Mouse (Mus musculus): ENCODE results near the gene Atp2b1. TPM values are rescaled to one million over a fixed set of nuclear protein-coding genes. Genes with fewer than 3 reads are reported as not detected.

Atp2b1 gene
- total RNA-seq, 1 experiment, result 66.8 TPM

DNA sequence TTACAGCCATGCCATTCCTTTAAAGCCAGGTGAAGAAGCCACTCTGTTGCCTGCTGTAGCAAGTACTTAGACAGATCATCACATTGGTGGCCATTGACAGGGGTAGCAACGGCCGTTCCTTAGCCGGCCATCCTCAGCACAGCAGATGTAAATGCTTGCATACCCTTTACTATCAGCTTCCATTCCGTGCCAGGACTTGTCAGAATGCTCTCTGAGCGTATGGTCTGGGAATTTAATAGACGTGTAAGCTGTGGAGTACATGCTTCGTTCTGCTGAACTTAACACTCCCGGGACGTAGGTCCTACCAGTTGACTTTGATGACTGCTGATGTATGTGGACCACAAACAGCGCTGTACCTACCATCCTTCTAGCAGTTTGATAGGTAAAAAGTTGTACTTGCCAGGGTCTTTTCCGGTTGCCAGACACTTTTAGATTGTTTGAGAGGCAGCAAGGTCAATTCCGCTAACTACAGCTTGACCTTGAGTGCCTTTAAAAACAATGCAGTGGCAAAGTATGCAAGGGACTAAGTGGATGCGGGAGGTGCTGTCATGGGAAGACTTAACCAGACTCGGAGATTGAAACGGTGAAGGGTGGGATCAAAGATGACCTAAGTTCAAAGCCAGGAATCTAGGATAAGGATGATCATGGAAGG is 53.2 kb downstream of the Atp2b1 start:
- H3K4me3 ChIP-seq (ENCODE audit: insufficient read depth in 1 of 2, low read depth in 1 of 2, low read length in 2 of 2, poor library complexity in 1 of 2, severe bottlenecking in 1 of 2), result no peak overlapping the region
- peaks cover 1 to 2% of the 10 kb centered on the region in 2 experiments; a peak in 1 of 4 replicates for H3K4me1 ChIP-seq (ENCODE audit: control insufficient read depth in 2 of 2, insufficient read depth in 2 of 2, low read length in 2 of 2, poor library complexity in 1 of 2)
- no peaks in the 10 kb centered on the region for H3K36me3 ChIP-seq (ENCODE audit: control insufficient read depth, insufficient read depth, low read length, poor library complexity, severe bottlenecking)
- in situ Hi-C loops (cut with MboI; ENCODE audit: low sequenced_read_pairs in 2 of 2, unreplicated experiment in 2 of 2), result no loop called here
- H3K27ac ChIP-seq (ENCODE audit: insufficient read depth, low read depth, low read length, poor library complexity, severe bottlenecking), result no peak overlapping the region
- DNase-seq (ENCODE audit: low read depth, low spot score), result no peak
- TF ChIP-seq CHD2 (IDR thresholded peaks at IDR 0.05; ENCODE audit: low read depth, low read length), result no peak
- TF ChIP-seq MAFK (IDR thresholded peaks at IDR 0.05; ENCODE audit: insufficient read depth, low read depth, low read length), result no peak
- no peak for TF ChIP-seq ZNF384 (IDR thresholded peaks at IDR 0.05; ENCODE audit: low read depth, low read length)
- no peak for TF ChIP-seq HCFC1 (IDR thresholded peaks at IDR 0.05; ENCODE audit: borderline replicate concordance, insufficient read depth, low read length)
- TF ChIP-seq ZC3H11A (IDR thresholded peaks at IDR 0.05; ENCODE audit: borderline replicate concordance, low read depth, low read length), result no peak
- no peak overlapping the region for H3K9ac ChIP-seq (ENCODE audit: insufficient read depth, low read depth, low read length, poor library complexity, severe bottlenecking)
- H3K9me3 ChIP-seq (ENCODE audit: control insufficient read depth, insufficient read depth, low read depth, low read length), result no peaks in the 10 kb centered on the region

DNA sequence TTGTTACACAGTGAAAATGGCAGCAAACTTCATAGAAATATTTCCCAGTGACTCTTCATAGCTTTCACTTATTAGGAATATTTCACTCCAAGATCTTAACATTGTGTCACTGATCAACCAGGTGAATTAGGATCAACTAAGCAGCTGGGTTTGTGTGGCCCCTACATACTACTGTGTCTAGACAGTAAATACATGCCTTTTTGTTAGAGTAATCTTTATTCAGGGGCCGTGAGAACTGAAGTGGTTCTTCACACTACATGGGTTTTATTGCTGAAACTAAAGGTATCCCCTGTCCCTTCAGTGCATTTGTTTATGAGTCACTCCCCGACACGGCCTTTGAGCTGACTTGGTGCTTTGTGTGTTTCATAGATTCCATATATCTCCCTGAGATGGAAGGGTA is 56.7 kb downstream of the Atp2b1 start:
- Histone ChIP-seq H3K9me3 (ENCODE audit: control insufficient read depth, insufficient read depth, low read depth, low read length) (no peaks in the 10 kb centered on the region), H3K4me3 (ENCODE audit: insufficient read depth in 1 of 2, low read depth in 1 of 2, low read length in 2 of 2, poor library complexity in 1 of 2, severe bottlenecking in 1 of 2) (no peak overlapping the region), H3K9ac (ENCODE audit: insufficient read depth, low read depth, low read length, poor library complexity, severe bottlenecking) (no peak overlapping the region), H3K4me1 (ENCODE audit: control insufficient read depth in 2 of 2, insufficient read depth in 2 of 2, low read length in 2 of 2, poor library complexity in 1 of 2) (peaks cover 0 to 2% of the 10 kb centered on the region in 2 experiments; a peak in 1 of 4 replicates), H3K27ac (ENCODE audit: insufficient read depth, low read depth, low read length, poor library complexity, severe bottlenecking) (no peak overlapping the region), H3K36me3 (ENCODE audit: control insufficient read depth, insufficient read depth, low read length, poor library complexity, severe bottlenecking) (no peaks in the 10 kb centered on the region)
- in situ Hi-C loops (cut with MboI; ENCODE audit: low sequenced_read_pairs in 2 of 2, unreplicated experiment in 2 of 2), result no loop called here
- no peak for DNase-seq (ENCODE audit: low read depth, low spot score)
- TF ChIP-seq HCFC1 (IDR thresholded peaks at IDR 0.05; ENCODE audit: borderline replicate concordance, insufficient read depth, low read length) (no peak), MAFK (IDR thresholded peaks at IDR 0.05; ENCODE audit: insufficient read depth, low read depth, low read length) (no peak), ZC3H11A (IDR thresholded peaks at IDR 0.05; ENCODE audit: borderline replicate concordance, low read depth, low read length) (no peak), ZNF384 (IDR thresholded peaks at IDR 0.05; ENCODE audit: low read depth, low read length) (no peak), CHD2 (IDR thresholded peaks at IDR 0.05; ENCODE audit: low read depth, low read length) (no peak)

DNA sequence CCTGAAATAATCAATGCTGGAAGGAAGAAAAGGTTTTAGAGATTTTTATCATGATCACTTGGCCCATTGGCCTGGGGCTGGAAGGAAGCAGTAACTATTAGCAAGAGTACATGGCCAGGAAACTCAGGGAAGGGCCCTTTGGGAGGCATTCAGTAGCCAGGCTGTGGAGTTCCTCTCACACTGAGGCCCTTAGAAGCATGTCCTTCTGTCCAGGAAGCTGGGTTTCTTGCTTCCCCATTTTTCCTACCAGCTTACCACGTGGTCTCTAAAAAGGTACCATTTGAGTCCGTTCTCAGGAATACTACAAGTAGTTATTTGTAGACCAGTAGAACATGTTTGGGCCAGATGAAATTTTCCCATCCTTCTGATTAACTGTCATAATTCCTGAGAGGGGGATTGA is 58.2 kb downstream of the Atp2b1 start:
- H3K9ac ChIP-seq (ENCODE audit: insufficient read depth, low read depth, low read length, poor library complexity, severe bottlenecking), result no peak overlapping the region
- no peaks in the 10 kb centered on the region for H3K9me3 ChIP-seq (ENCODE audit: control insufficient read depth, insufficient read depth, low read depth, low read length)
- H3K4me3 ChIP-seq (ENCODE audit: insufficient read depth in 1 of 2, low read depth in 1 of 2, low read length in 2 of 2, poor library complexity in 1 of 2, severe bottlenecking in 1 of 2), result no peak overlapping the region
- no peak for TF ChIP-seq ZNF384 (IDR thresholded peaks at IDR 0.05; ENCODE audit: low read depth, low read length)
- no peak for TF ChIP-seq CHD2 (IDR thresholded peaks at IDR 0.05; ENCODE audit: low read depth, low read length)
- TF ChIP-seq ZC3H11A (IDR thresholded peaks at IDR 0.05; ENCODE audit: borderline replicate concordance, low read depth, low read length), result no peak
- no peak for TF ChIP-seq MAFK (IDR thresholded peaks at IDR 0.05; ENCODE audit: insufficient read depth, low read depth, low read length)
- TF ChIP-seq HCFC1 (IDR thresholded peaks at IDR 0.05; ENCODE audit: borderline replicate concordance, insufficient read depth, low read length), result no peak
- H3K4me1 ChIP-seq (ENCODE audit: control insufficient read depth in 2 of 2, insufficient read depth in 2 of 2, low read length in 2 of 2, poor library complexity in 1 of 2), result no peaks in the 10 kb centered on the region; a peak in 1 of 4 replicates
- DNase-seq (ENCODE audit: low read depth, low spot score), result no peak
- H3K36me3 ChIP-seq (ENCODE audit: control insufficient read depth, insufficient read depth, low read length, poor library complexity, severe bottlenecking), result no peaks in the 10 kb centered on the region
- no peak overlapping the region for H3K27ac ChIP-seq (ENCODE audit: insufficient read depth, low read depth, low read length, poor library complexity, severe bottlenecking)
- in situ Hi-C loops (cut with MboI; ENCODE audit: low sequenced_read_pairs in 2 of 2, unreplicated experiment in 2 of 2), result no loop called here

DNA sequence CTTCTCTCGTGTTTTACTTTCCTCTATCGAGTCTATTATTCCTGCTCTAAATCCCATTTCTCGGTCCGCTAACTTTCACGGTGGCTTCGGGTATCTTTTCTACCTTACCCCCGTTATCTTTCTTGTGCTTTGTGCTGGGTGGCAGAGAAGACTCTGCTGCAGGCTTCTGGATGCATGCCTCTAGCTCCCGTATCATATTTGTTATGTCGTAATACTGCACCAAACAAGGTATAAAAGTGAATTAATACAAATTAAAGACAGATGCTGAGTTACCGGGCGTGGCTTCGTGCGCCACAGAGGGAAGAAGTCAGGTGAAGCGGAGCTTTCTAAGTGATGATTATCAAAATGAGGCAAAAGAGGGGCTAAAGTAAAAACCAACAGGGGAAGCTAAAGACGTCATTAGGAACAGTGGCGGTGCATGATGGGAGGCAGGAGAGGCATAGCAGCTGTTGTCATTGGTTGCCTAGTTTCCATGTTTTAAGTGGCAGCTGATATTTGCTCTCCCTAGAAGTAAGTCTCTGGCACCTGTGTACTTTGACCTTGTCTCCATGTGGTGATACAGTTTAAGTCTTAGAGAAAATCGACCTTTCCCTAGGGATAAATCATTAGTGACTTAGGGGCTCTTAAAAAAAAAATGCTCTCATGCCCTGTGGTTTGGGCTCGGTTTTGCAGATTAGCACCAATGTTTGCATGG is 58.9 kb downstream of the Atp2b1 start:
- H3K27ac ChIP-seq (ENCODE audit: insufficient read depth, low read depth, low read length, poor library complexity, severe bottlenecking), result no peak overlapping the region
- in situ Hi-C loops (cut with MboI; ENCODE audit: low sequenced_read_pairs in 2 of 2, unreplicated experiment in 2 of 2), result no loop called here
- no peak overlapping the region for H3K9ac ChIP-seq (ENCODE audit: insufficient read depth, low read depth, low read length, poor library complexity, severe bottlenecking)
- H3K36me3 ChIP-seq (ENCODE audit: control insufficient read depth, insufficient read depth, low read length, poor library complexity, severe bottlenecking), result no peaks in the 10 kb centered on the region
- no peak for TF ChIP-seq ZC3H11A (IDR thresholded peaks at IDR 0.05; ENCODE audit: borderline replicate concordance, low read depth, low read length)
- H3K4me3 ChIP-seq (ENCODE audit: insufficient read depth in 1 of 2, low read depth in 1 of 2, low read length in 2 of 2, poor library complexity in 1 of 2, severe bottlenecking in 1 of 2), result no peak overlapping the region
- no peaks in the 10 kb centered on the region for H3K9me3 ChIP-seq (ENCODE audit: control insufficient read depth, insufficient read depth, low read depth, low read length)
- no peaks in the 10 kb centered on the region; a peak in 1 of 4 replicates for H3K4me1 ChIP-seq (ENCODE audit: control insufficient read depth in 2 of 2, insufficient read depth in 2 of 2, low read length in 2 of 2, poor library complexity in 1 of 2)
- DNase-seq (ENCODE audit: low read depth, low spot score), result no peak

Data from ES-E14 (cell line).